Mouse (Mus musculus) E14TG2a.4 (cell line): Measurements from ENCODE around the gene Ntmt1.

Experiments
- CTCF ChIP-seq: conservative IDR thresholded peaks from 2 replicates; pipeline ENCODE4 v1.5.1; 2014; ENCODE audit warnings: low read length
- NANOG ChIP-seq: IDR thresholded peaks from 2 replicates; pipeline ENCODE4 v1.6.1; 2014; ENCODE audit warnings: borderline replicate concordance, low read length, mixed read lengths
- POU5F1 ChIP-seq: IDR thresholded peaks from 2 replicates; pipeline ENCODE4 v1.6.1; 2014; ENCODE audit warnings: low read length, borderline replicate concordance

GRCm38 (mm10) chr2:30768529-30768928 is 39.1 kb upstream of the Ntmt1 start:
- TF ChIP-seq CTCF (no peak), POU5F1 (no peak), NANOG (no peak)
